Mouse (Mus musculus): ENCODE data around the gene Ttc39d.

Gene Ttc39d

DNA sequence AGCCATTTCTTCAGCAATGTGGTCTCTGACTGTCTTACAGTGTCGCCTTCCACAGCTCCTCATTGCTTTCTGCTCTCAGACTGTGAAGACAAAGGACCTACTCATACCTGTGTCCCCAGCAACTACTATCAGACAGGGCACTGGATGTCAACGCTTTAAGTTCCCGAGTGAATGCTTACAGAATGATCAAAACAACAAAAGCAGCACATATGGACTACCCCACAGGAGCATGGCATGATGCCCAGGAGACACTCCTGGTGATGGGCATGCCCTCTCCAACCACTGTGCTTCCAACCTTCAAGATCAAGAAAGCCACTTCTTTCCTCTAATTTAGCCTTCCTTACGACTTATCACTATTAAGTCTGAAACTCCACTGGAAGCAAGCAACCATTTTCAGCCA is 59.8 kb downstream of the Ttc39d start:
- DNase-seq (ENCODE audit: low read depth, low spot score) = no peak
